Mouse (Mus musculus) lung, adult 2 months (tissue): ENCODE data around the gene H2afy2.

Source experiments
- CTCF ChIP-seq: fragments of 200-500 bp; IDR thresholded peaks from 2 replicates; pipeline ENCODE4 v1.5.1; 2011; ENCODE audit warnings: mild to moderate bottlenecking, low read length, control low read depth; ENCODE audit not compliant: insufficient read depth
- POLR2A ChIP-seq: fragments of 200-500 bp; IDR thresholded peaks from 2 replicates; pipeline ENCODE4 v1.6.1; 2011; ENCODE audit warnings: low read depth, mild to moderate bottlenecking, control low read depth, low read length, borderline replicate concordance; ENCODE audit errors: extremely low read depth

DNA sequence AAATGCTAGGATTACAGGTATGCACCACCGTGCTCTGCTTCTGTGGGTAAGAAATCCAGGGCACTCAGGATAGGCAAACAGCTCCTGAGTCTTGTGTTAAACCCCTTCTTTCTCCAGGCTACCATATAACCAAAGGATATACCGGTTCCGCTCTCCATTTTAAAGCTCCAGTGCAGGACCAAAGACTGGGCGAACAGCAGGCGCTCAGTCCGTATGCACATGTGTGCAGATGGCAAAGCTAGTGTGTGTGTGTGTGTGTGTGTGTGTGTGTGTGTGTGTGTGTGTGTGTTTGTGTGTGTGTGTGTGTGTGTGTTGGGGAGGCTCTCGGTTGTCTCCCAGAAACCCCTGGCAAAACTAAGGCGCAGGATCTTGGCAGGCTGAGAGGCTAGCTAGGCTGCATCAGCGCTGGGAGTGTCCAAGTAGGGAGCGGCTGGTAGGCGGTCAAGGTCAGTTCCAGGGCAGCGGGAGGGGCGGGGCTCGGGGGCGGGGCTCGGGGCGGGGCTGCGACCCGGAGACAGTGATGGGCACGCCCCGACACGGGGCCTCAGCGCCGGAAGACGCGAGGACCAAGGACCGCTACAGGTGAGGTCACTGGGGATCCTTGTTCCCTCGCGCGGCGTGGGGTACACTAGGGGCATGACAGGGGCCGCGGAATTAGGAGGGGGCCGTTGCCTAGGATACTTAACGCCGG lies 69.0 kb downstream of the H2afy2 start, which contains the start of gene Aifm2:
- TF ChIP-seq POLR2A: peak; percentile 45; the same call in 1 of the 2 replicates
- TF ChIP-seq CTCF: no peak
